Mouse (Mus musculus) kidney, postnatal 0 days (tissue): ENCODE measurements around the gene Ctrb1. TPM values are rescaled to one million over a fixed set of nuclear protein-coding genes. Genes with fewer than 3 reads are reported as not detected.

Experiments
- ATAC-seq: fragments of 200-750 bp; cut with Nextera tagmentation; replicated peaks from 2 replicates; pipeline ENCODE4 v1.8.0; 2017; ENCODE audit warnings: low read depth, moderate number of reproducible peaks, moderate TSS enrichment, moderate library complexity; ENCODE audit not compliant: low FRiP score
- DNase-seq: peaks from one replicate; pipeline ENCODE4 v3.0.0-alpha.2; 2016; ENCODE audit warnings: low spot score
- H3K27ac ChIP-seq: fragments of 300-500 bp; sonication (generic); 2 replicates; pipeline ENCODE4 v1.5.1; 2014; ENCODE audit warnings: mild to moderate bottlenecking
- H3K27me3 ChIP-seq: fragments of 300-500 bp; sonication (generic); 2 replicates; pipeline ENCODE4 v1.6.1; 2014; ENCODE audit warnings: low read length, mixed read lengths; ENCODE audit not compliant: insufficient read depth
- H3K36me3 ChIP-seq: fragments of 300-500 bp; sonication (generic); 2 replicates; pipeline ENCODE4 v1.6.1; 2014; ENCODE audit warnings: low read length, mixed read lengths; ENCODE audit not compliant: insufficient read depth
- H3K4me1 ChIP-seq: fragments of 300-500 bp; sonication (generic); replicated peaks from 2 replicates; pipeline ENCODE4 v1.6.1; 2014; ENCODE audit warnings: antibody characterized with exemption, low read length, mixed read lengths; ENCODE audit not compliant: insufficient read depth
- H3K4me2 ChIP-seq: fragments of 300-500 bp; sonication (generic); 2 replicates; pipeline ENCODE4 v1.6.1; 2014; ENCODE audit warnings: mild to moderate bottlenecking, low read length, moderate library complexity, mixed read lengths
- H3K4me3 ChIP-seq: fragments of 300-500 bp; sonication (generic); replicated peaks from 2 replicates; pipeline ENCODE4 v1.5.1; 2014; ENCODE audit warnings: low read depth, low read length
- H3K9ac ChIP-seq: fragments of 300-500 bp; sonication (generic); 2 replicates; pipeline ENCODE4 v1.6.1; 2014; ENCODE audit warnings: low read depth, low read length
- H3K9me3 ChIP-seq: fragments of 300-500 bp; sonication (generic); replicated peaks from 2 replicates; pipeline ENCODE4 v1.6.1; 2016; ENCODE audit warnings: low read length, inconsistent platforms, mixed read lengths
- CTCF ChIP-seq: IDR thresholded peaks from 2 replicates; pipeline ENCODE4 v1.5.1; 2016; ENCODE audit warnings: antibody characterized with exemption, low read depth, mild to moderate bottlenecking, moderate library complexity
- WGBS: fragments of 180-500 bp; shearing (Covaris S2); extraction: QIAGEN DNeasy Blood & Tissue Kit; methylation state at CpG from one replicate; pipeline ENCODE4 v1.1.7; 2014; 5-methylcytosine and 5-hydroxymethylcytosine counted together
- microRNA-seq: library from miRNA; unstranded; fragments of <30 nt; microRNA quantifications from one replicate; pipeline ENCODE4, GENCODE M21; 2016
- polyA plus RNA-seq: library from polyadenylated mRNA; unstranded; fragments of >200 nt; fragmentation: Nextera tagmentation; extraction: Ambion mirVana; gene quantifications from 2 replicates; pipeline ENCODE4 v1.2.1, GENCODE M21; 2015

The Ctrb1 gene
- polyA plus RNA-seq, 1 experiment from 2014 or later: not detected

DNA sequence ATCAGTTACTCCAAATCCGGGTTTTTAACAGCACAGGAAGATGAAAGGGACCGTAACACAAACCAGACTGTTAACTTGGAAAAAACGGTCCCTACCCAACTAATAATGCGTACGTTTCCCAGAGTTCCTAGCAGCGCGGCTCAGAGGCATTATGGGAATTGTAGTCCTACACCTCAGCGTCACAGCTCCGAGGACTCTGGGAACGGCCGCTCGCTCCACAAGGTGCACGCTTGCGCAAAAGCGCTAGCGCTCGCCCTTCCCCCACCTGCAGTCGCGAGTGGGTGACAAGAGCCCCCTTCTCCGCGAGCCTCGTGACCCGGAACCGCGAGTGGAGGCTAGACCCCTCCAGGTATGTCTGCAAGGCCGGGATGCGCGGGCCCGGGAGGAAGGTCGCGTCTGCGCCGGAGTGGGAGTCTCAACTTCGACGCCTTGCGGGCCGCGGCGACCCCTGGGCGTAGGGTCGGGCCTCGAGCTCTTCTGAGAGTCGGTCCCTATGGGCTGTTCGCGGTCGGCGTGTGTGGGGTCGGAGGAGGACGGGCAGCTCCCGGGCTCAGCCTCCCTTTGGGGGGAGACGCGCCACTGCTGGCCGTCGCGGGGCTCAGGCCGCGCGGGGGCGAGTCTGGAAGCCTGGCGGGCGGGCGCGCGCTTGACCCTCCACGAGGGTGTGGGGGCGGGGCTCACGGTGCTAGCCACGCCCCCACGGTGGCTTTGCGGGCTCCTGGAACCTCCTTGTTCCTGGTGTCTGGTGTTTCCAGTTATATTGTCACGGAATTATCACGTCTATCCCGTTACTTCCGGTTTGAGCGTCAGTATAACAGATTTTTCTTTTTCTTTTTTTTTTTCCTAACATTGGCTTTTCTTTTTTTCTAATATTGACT lies 47.3 kb downstream of the Ctrb1 start, which contains the start of gene Zfp1:
Gene Zfp1 (plus strand): TSS at position 138 of the 878 bp plus-strand sequence.
- peak within 1 kb of the TSS; percentile 56 for H3K4me2 ChIP-seq
- 0 out of 2 replicates have a peak, but pooled peaks have one; percentile 24 for TF ChIP-seq CTCF
- WGBS: under 1% methylated on average over 75 of the region's 75 CpGs
- DNase-seq: peak; percentile 99
- H3K27ac ChIP-seq: peak within 1 kb of the TSS; percentile 98
- peak within 1 kb of the TSS; percentile 93 for H3K9ac ChIP-seq
- H3K9me3 ChIP-seq: no peaks in the 10 kb centered on the region
- H3K4me1 ChIP-seq: no peaks in the 10 kb centered on the region; the same call in 1 of the 2 replicates
- peak within 1 kb of the TSS; percentile 75 for H3K4me3 ChIP-seq
- no peaks in the 10 kb centered on the region for H3K27me3 ChIP-seq
- H3K36me3 ChIP-seq: no peaks in the 10 kb centered on the region
- ATAC-seq: peak; percentile 97

DNA sequence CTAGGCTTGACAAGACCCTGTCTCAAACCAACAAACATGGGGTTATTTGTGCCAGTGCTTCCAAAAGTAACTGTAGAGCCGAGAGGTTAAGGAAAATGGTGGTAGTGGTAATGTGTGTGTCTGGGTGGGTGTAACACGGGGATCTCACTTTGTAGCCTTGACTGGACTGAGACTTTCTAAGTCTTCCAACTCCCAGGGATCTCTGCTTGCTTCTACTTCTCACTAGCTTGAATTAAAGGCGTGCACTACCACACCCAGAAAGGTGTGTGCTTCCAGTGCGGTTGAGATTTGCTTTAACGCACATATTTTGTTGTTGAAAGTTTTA lies 47.9 kb downstream of the Ctrb1 start:
- no peaks in the 10 kb centered on the region; the same call in 1 of the 2 replicates for H3K4me1 ChIP-seq
- ATAC-seq (no peak), DNase-seq (no peak)
- H3K9ac ChIP-seq: peak overlapping the region; percentile 93
- H3K4me2 ChIP-seq: peak overlapping the region; percentile 56
- H3K9me3 ChIP-seq: no peaks in the 10 kb centered on the region
- peak overlapping the region; percentile 75 for H3K4me3 ChIP-seq
- H3K27me3 ChIP-seq: no peaks in the 10 kb centered on the region
- H3K27ac ChIP-seq: peak overlapping the region; percentile 63; the same call in 1 of the 2 replicates
- no peaks in the 10 kb centered on the region for H3K36me3 ChIP-seq
- TF ChIP-seq CTCF: no peak
- WGBS: 11% methylated on average over 5 of the region's 5 CpGs

DNA sequence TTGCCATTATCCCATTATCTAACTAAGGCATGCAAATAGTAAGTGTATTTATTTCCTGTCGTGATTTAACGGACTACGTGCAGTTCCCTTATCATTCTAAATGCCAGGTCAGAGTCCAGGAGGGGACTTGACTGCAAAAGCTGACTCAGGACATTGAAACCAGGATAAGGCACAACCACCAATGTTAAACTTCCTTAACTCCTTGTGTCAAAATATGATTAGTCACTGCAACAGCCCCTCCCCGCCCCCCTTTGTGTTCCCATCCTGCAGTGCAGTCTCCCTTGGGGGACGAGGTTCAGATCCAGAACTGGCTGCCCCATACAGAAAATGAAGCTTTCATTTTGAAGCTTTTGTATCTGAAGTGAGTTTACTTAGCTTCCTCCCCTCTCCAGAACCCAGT lies 48.3 kb downstream of the Ctrb1 start:
- H3K9me3 ChIP-seq: no peaks in the 10 kb centered on the region
- no peaks in the 10 kb centered on the region; the same call in 1 of the 2 replicates for H3K4me1 ChIP-seq
- H3K27ac ChIP-seq: peak overlapping the region; percentile 63; the same call in 1 of the 2 replicates
- no peak for TF ChIP-seq CTCF
- DNase-seq (no peak), ATAC-seq (no peak)
- 48% methylated on average over 5 of the region's 5 CpGs for WGBS
- H3K4me2 ChIP-seq: peak overlapping the region; percentile 56
- peak overlapping the region; percentile 93; the same call in 1 of the 2 replicates for H3K9ac ChIP-seq
- H3K4me3 ChIP-seq: peak overlapping the region; percentile 75
- no peaks in the 10 kb centered on the region for H3K27me3 ChIP-seq
- H3K36me3 ChIP-seq: no peaks in the 10 kb centered on the region

DNA sequence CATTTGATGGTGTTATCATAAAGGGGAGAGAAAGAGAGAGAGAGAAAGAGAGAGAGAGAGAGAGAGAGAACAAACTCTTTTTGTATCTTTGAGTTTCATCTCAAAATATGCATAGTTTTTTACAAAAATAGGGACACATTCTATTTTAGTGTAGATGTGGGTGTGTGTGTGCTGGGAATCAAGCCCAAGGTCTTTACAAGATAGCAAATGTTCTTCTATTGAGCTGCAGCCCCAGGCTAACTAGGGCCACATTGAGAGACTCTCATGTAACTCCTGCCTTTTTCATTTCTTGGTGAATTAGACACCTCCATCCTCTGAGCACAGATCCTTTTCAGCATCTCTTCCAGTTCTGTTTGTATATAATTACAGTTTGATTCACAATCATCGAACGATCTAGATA lies 49.7 kb downstream of the Ctrb1 start:
- Histone ChIP-seq H3K4me3 (no peak overlapping the region), H3K4me1 (no peaks in the 10 kb centered on the region; the same call in 1 of the 2 replicates), H3K27ac (no peak overlapping the region), H3K9ac (no peak overlapping the region), H3K4me2 (no peak overlapping the region), H3K27me3 (no peaks in the 10 kb centered on the region), H3K36me3 (no peaks in the 10 kb centered on the region), H3K9me3 (no peaks in the 10 kb centered on the region)
- 98% methylated on average over 2 of the region's 2 CpGs for WGBS
- no peak for ATAC-seq
- no peak for TF ChIP-seq CTCF
- no peak for DNase-seq

DNA sequence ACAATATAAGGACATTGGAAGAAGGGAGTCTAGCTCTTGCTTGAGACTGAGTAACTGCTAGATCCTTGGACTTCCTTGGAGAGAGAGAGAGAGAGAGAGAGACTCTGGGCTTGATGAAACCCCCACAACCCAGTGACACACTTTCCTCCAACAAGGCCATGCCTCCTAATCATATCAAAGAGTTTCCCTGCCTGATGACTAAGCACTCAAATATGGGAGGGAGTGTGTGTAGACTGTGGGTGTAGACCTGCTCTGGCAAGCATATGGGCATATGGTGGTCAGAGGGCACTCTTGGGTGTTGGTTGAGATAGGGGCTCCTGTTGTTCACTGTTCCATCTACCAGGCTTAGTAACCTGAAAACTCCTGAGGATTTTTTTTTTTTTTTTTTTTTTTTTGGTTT lies 52.7 kb downstream of the Ctrb1 start:
- no peaks in the 10 kb centered on the region for H3K9me3 ChIP-seq
- no peak overlapping the region for H3K27ac ChIP-seq
- no peak overlapping the region for H3K9ac ChIP-seq
- ATAC-seq (no peak), DNase-seq (no peak)
- H3K4me2 ChIP-seq: no peak overlapping the region
- no peaks in the 10 kb centered on the region; the same call in 1 of the 2 replicates for H3K4me1 ChIP-seq
- H3K36me3 ChIP-seq: no peaks in the 10 kb centered on the region
- H3K27me3 ChIP-seq: no peaks in the 10 kb centered on the region
- TF ChIP-seq CTCF: no peak
- H3K4me3 ChIP-seq: no peak overlapping the region

Small RNAs within 50 kb of the gene (microRNA-seq; reads per million reads assigned to microRNA genes)
- gene Mir7076: not detected

Other genes starting within 250 kb of the Ctrb1 start
- 3.2 TPM in 2 replicates for gene Wdr59, start 168.9 kb downstream of the Ctrb1 start, polyA plus RNA-seq
- gene Znrf1, start 154.9 kb downstream of the Ctrb1 start, polyA plus RNA-seq: 17.9 and 22.5 TPM in 2 replicates
- gene Ldhd, start 60.6 kb downstream of the Ctrb1 start, polyA plus RNA-seq: 3.9 and 4.5 TPM in 2 replicates
- 15.9 and 17.2 TPM in 2 replicates for gene Zfp1, start 47.6 kb downstream of the Ctrb1 start, polyA plus RNA-seq
- 48.7 and 49.1 TPM in 2 replicates for gene Bcar1, start 52.8 kb upstream of the Ctrb1 start, polyA plus RNA-seq
- gene Cfdp1, start 163.3 kb upstream of the Ctrb1 start, polyA plus RNA-seq: 180 and 183 TPM in 2 replicates
- gene Tmem170, start 185.7 kb upstream of the Ctrb1 start, polyA plus RNA-seq: 15.1 and 15.8 TPM in 2 replicates
- 0.51 and 0.58 TPM in 2 replicates for gene Chst5, start 219.4 kb upstream of the Ctrb1 start, polyA plus RNA-seq
- gene Tmem231, start 242.9 kb upstream of the Ctrb1 start, polyA plus RNA-seq: 17.3 and 17.7 TPM in 2 replicates
- 264 and 266 TPM in 2 replicates for gene Gabarapl2, start 249.7 kb upstream of the Ctrb1 start, polyA plus RNA-seq